Mouse (Mus musculus): ENCODE results near the gene Gadd45gip1.

The Gadd45gip1 gene

DNA sequence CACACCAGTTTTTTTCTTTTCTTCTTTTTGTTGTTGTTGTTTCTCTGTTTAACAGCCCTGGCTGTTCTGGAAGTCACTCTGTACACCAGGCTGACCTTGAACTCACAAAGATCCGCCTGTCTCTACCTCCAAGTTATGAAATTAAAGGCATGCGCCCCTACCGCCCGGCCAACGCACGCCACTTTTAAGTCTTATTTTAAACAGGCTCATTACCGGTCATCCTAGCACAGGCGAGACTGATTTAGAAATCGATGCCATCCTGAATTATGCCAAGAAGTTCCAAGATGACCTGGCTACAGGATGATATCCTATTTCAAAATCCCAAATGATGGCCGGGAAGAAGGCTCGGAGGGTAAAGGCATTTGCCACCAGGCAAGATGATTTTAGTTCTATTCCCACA is at the start of gene Gadd45gip1:
Gene Gadd45gip1 (plus strand): TSS at position 33 of the 400 bp plus-strand sequence.
- no peak for DNase-seq

DNA sequence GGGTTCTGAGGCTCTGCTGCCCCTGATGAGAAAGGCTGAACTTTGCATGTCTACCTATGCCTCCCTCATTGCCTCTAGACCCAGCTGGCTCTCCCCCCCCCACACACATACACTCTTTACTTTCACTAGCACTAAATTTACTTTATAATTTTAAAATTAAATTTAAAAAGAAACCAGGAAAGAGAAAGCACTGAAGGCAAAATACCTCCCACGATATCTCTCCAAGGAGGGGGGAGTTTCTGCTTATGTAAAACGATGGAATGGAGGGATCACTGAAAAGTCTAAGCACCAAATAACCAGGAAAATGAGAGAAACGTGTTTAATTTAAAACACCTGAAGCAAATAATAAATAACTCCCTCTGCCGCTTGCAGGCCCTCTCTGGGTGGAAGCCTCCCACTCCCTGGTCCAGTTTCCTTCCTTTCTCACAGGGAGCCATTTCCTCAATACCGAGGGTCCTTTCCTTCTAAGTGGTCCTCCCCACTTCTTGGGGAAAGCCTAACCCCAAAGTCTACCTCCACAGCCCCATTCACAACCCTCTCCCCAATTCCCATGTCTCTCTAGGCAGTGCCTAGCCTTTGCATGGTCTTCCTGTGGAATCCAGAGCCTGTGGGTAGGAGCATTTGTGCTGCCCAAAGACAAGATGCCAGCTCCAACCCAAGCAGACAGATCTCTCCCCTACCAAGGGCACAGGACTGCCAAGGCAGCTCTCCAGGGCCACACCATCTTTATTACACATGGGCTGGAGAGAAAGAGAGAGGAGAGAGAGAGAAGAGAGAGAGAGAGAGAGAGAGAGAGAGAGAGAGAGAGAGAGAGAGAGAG is 49.4 kb upstream of the Gadd45gip1 start:
- DNase-seq, result no peak

DNA sequence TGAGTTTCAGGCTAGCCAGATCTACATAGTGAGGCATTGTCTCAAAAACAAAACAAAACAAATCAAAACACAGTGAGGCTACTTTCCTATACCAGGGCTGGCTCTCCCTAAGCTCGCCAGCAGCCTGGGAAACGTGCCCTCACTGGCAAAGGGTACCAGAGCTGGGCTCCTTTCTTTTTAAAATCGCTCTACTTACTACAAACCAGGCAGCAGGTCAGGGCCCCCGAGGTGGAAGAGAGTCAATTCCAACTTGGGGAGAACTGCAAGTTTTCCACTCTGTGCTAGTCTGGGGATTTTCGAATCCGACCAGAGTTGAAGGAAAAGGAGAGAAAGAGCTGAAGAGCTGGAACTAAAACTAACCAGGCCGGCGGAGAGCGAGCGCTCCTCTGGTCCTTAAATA is 48.6 kb upstream of the Gadd45gip1 start:
- DNase-seq, result no peak

DNA sequence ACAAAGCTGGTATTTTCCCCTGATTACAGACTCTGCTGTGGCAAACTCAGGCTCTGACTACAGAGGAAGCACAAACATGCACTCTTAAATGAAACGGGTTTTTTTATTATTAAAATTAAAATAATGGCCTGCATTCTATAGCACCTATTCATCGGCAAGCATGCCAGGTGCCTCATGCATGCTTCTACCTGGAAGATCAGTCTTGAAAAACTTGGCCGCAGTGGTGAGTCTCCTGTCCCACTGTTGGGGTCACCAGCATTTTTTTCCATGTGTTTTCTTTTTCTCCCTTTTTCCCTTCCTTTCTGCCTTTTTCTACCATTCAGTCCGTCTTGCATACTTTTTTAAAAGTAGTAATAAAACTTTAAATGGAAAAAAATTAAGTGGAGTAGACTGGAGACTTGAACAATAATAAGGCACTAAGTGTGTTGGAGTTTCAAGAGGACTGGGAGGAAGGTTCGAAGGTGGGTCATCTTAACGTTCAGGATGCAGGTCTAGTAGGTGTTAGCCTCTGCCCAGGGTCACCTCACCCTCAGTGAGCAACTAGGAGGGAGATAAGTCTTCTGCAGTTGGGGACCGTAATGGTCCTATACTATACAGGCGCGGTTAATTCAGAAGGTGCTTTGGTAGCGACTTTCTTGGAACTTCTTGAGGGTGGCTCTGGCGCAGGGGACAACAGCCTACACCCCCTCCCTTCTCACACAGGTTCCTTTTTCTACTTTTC is 48.0 kb upstream of the Gadd45gip1 start:
- DNase-seq, result no peak

DNA sequence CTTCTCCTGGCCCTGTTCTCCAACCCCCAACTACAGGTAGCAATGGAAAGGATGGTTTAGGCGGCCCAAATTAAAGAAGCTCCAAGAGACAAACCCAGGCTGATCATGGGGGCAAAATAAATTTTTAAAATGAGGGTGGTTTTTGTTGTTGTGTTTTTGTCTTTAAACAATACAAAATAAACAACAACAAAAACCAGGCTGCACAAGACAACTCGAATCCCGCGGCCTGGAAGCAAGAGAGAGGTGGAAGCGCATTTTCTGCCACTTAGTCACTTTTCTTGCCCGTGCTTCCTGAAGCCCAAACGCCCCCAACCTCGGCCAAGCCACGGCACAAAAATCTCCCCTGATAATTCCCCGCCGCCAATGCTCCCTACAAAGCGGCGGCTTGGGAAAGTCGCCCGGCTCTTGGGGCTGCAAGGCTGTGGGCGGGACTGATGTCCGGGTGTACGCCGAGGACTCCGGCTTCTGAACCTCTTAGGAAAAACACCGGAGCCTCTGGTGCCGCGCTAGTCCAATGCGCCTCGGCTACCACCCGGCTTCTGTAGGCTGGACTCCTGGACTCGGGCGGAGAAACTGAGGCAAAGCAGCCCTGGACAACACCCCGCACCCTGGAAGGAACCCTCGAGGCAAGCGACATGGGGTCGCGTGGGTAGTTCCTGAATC is 47.3 kb upstream of the Gadd45gip1 start:
- no peak for DNase-seq

DNA sequence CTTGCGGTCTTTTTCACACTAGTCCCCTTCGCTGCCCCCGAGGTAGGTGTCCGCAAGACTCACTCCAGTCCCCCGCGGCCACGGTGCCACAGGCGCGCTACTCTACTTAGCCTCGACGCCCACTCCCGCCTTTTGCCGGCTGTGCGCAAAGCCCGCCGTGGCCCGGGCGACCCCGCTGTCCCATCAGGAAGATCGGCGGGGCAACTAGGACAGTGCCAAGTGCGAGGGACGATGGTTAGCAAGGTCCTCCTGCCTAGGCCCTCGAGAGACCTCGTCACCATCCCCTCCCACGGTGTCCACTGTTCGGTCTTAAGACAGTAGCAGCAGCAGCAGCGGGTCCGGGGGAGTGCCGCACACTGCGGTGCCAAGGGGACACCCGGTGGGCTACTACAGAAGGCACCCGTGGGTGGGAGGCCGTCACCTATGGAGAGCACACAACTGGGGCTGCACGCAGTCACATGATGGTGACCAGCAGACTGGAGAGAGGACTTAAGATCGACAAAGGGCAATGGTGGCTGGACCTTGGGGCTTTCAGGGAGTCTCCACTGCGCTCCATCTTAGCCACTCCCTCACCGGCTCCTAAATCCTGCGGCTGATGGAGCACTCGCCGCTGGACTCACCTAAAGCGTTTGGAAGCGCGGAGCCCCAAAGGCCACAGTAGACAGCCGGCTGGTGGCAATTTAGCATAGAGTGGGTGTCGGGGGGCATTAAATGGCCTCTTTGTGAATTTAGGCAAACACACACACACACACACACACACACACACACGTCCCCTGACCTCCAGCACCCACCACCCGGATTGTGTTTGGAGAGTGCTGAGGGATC is 46.4 kb upstream of the Gadd45gip1 start:
- DNase-seq, result no peak

DNA sequence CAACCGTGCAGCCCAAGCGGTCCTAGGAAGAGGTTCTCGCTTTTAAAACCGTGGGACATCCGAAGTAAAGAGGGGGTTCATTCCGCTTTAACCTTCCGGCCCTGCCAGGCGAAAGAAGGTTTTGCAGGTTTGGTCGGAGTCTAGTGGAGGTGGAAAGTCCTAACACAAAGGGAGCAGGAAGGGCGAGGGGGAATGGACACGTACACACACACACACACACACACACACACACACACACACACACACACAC is 45.9 kb upstream of the Gadd45gip1 start:
- no peak for DNase-seq

DNA sequence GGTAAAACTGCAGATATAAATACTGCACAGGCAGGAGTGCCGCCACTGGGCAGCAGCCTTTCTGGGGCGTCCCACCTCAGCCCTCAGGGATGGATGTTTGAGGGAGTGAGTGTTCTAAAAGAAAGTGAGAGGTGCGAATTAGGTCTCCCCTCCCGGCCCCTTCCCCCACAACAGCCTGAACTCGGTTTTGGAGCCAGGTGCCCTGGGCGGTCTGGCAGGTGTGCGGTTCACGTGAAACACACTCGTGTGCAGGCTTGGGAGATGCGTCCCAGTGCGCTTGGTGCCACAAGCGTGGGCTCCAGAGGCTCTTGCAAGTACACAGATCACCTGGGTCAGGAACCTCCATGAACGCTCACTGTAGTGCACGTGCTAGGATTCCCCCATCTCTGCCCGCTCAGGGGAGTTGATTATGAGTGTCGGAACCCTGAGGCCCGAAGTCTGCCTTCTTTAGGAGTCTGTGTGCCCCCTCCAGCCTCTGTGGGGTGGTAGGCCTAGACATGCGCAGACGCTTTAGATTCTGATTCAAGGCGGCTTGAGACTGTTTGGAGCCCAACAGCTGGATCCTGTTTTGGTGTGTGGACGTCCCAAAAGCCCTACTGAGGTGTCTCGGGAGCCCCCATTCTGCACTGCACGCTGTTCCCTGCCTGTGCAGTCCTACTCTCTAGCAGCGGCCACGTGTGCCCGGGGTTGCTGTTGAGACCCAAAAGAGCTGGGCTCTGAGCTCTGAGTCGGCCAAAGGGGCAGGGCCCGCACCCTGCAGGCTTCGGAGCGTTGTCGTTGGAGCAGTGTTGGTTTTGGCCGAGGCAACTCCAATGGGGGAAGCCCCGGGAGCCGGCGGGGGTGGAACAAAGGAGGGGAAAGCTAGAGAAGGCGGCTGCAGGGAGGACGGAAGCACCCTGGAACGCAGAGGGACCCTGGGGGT is 45.3 kb upstream of the Gadd45gip1 start:
- DNase-seq, result peak; percentile 52

DNA sequence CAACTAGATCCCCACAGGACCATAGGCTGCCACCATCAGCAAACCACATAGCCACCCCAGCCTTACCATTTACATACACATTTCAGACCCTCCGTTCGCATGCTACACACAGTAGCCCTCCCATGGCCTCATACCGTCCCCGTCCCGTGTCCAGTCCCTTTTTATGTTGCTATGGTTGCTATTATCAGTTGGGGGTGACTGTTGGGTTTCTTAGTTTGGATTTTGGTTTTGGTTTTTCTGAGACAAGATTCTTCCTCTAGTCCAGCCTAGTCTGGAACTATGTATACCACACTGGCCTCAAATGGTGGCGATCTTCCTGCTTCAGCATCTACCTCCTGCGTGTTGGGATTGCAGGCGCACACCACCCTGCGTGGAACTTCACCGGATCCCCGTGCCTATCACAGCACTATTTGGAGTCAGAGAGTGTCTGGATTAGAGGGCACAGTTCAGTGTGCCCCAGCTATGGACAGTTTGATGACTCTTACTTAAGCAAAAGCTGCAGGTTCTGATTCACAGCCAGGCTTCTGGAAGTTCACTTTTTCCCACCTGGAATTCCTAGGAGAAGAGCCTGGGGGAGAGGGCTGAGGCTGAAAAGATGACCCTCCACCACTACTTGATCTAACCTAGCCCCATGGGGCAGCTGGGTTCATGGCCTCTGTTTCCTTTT is 44.4 kb upstream of the Gadd45gip1 start:
- no peak for DNase-seq

DNA sequence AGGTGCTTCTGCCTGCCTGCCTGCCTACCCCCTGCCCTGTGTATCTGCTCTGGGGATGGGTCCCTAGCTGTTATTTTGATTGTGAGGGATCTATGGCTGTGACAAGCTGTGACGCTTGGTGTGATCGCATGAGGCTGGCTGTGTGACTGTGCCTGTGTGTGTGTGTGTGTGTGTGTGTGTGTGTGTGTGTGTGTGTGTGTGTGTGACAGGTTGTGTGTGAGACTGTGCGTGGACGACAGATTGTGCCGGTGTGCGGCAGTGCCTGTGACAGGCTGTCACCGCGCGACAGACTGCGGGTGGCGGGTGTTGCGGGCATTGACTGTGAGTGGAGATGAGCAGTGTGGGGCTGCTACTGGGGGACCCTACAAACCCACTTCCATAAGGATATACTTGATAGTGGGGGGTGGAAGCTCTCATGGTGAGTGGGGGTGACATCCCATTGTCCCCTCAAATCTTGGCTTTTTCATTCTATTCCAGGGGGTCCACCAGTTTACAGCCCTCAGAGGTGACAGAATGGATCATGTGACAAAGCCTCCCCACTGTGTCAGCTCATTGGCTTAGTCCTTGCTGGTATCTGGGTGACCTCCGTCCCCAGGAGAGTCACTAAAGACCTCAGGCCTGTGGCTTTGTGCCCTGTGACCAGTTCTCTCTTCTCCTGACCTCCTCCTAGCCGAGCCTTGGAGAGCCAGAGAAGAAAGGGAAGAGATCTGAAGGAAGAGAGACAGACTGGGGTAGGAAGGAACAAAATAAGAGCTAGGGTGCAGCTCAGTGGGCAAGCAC is 43.6 kb upstream of the Gadd45gip1 start:
- no peak for DNase-seq

DNA sequence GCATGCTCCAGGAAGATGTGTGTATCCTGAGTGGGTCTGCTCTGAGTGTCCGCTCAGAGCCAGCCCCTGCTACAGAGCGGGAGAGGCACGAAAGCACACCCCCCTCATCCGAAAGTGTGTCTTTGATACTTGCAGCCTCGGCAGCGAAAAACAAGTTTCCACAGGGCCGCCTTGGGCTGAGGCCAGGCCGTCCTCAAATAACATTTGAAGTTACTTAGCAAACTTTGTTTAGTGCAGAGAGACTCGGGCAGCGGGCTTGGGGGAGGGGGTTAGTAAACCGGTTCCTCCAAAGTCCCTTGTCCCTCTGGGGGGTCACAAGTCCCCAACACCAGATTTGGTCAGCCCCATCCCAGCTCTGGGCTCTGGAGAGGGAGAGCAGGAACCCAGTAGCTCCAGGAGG is 42.4 kb upstream of the Gadd45gip1 start:
- DNase-seq, result peak; percentile 76

DNA sequence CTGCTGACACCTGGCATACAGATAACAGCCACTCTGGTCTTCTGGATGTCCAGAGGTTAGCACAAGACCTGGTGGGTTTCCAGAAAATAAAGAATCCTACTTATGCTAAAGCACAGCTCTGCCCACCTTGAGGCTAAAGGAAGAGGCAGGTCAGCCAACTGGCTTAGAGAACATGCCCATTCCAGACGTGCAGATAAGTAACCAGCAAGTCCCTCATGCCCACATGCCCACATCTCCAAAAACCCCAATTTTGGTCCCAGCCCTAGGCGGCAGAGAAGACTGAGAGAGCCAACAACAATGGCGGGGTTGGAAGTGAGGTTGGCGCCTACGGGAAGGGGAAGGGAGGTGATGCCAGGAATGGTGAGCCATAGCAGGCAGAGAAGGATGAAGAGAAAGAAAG is 42.0 kb upstream of the Gadd45gip1 start:
- DNase-seq, result no peak

DNA sequence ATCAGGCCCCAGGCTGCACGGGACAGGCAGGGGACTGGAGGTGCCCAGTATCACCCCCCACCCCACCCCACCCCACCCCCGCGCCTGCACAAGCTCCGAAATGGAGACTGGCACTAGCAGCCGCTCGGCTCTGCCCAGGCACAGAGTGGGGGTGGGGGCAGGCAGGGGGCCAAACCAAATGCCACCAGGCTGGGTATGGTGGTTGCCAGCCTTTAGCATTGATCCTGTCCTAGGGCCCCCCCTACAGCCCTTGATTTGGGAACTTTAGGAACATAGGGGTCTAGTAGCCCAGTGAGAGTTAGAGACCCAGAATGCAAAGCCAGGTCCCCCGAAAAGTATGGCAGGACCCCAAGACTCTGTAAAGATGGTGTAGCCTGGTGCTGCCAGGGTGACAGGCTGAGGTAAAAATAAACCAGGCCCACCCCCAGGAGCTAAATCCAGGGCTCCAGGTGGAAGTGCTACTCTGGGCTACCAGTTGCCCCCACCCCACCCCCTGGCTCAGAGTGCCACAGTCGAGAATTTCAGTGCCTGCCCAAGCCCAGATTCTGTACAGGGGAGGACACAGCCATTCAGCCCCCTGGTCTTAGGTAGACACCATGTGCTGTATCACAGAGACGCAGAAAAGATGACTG is 41.4 kb upstream of the Gadd45gip1 start:
- DNase-seq, result no peak

DNA sequence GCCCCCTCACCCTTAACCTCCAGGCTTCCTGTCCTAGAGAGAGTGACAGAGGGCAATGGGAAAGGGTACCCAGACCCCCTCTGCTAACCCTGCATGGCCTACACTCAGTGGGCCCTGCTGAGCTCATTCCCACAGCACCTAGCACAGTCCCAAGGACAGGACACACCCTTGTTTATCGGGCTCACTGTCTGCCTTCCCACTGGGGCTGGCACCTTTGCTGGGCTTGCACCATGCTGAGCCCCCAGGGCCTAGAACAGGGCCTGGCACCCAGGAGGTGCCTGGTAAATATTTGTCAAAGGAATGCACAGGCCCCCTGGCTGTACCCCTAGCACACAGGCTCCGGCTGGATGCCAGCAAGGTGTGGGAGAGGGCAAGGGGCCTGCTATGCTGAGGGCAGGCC is 40.8 kb upstream of the Gadd45gip1 start:
- no peak for DNase-seq

DNA sequence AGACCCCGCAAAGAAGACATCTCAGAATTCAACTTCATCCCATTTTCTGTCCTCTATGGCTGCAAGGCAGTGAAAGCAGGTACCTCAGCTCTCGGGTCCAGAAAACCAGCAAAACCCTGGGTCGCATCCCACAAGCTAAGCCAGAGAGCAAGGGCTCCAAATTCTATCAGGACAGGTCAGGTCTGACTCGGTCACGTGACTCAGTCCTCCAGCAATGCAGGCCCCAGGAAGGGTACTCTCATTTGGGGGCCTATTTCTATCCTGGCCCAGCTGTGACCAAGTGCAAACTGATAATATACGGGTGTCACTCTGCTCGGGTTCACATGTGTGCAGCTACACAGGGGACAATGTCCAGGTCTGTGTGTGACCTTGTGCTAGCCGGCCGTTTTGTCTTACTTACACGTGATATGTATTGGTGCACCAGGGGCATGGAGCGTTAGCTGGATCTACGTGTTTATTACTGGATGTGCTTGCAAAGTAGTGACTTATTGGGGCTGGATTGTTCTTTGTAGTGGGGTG is 38.8 kb upstream of the Gadd45gip1 start:
- DNase-seq, result no peak

DNA sequence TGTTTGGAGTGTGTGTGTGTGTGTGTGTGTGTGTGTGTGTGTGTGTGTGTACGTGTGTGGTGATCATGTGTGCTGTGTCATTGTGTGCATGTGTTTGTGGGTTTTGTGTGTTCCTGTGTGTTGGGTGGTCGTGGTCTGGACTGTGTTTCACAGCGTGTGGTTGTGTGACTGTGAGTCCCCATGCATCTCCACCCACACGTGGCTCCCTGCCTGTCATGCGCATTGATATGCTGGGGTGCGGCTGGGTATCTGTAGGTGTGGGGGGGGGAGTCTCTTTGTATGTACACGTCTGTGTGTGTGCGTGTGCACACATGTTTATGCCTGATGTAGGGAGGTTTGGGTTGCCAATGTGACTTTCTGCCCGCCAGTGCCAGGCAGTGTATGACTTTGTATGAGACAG is 38.2 kb upstream of the Gadd45gip1 start:
- DNase-seq, result no peak

DNA sequence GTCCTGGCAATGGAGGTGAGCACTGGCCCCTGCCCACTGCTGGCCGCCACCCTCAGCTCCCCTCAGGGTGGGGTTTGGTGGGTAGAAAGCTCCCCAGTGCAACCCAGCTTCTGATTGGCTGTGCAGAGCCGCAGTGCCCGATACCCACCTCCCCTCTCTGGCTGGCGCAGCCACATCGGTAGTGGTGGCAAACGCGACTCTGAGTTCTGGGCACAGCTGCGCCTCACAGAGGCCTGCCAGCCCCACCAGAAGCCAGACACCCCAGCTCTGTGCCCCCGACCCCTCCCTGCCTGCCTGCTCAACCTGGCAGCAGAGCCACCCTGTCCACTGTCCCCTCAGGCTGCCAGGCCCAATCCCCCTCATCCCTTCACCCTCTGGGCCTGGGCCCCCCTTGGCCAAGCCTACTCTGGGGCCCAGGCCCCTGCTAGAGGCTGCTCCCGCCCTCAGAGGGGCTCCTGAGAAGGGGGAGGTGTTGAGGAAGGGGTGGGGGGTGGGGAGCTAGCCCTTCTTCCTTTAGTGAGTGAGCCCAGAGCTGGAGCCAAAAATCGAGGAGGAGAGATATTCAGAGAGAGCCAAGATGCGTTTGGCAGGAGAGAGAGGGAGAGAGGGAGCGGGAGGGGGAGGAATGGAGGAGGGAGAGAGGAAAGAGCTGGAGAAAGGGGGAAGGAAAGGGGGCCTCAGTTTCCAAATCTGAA is 37.4 kb upstream of the Gadd45gip1 start:
- DNase-seq, result no peak

DNA sequence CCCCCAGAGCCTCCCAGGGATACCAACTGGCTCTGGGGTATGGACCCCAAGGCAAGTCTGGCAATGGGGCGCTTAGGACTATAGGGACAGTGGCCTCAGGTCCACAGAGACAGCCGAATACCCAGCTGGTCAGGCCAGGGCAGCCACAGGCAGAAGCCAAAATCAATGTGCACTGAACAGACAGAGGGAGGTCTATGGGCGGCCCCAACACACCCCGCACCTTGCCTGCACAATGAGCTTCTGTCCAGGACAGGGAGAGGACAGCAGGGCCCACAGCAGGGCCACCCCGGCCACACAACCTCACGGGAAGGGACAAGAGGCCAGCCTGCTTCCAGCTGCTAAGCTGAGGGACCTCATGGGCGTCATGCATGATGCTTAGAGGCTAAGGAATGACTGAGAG is 36.8 kb upstream of the Gadd45gip1 start:
- DNase-seq, result no peak

DNA sequence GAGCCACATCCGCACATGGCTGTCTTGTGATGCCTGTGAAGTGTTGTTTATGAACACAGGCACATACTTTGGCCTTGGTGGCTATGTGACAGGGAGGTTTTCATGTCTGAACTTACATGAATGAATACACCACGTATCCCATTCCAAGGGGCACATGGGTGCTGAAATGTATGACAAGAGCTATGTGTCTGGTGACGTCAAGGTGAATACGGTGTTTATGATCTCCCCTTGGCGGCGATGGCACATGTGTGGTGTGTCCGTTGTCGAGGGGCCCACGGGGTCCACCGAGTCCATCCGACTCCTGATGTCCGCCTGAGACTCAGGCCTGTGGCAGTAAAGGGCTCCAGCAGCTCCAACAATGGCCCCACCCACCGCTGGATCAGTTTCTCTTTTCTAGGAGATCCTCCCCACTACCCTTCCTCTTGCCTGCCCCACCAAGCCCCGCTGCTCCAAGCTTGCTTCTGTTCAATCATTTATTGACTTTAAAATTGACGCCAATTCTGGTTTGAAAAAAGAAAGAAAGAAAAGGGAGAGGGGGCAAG is 34.0 kb upstream of the Gadd45gip1 start:
- DNase-seq, result no peak
